Mouse (Mus musculus) embryonic facial prominence, embryonic 10.5 days (tissue): Measurements from ENCODE around the gene Scarf2. TPM values are rescaled to one million over a fixed set of nuclear protein-coding genes. Genes with fewer than 3 reads are reported as not detected.

Experiments
- DNase-seq: peaks from one replicate; pipeline ENCODE4 v3.0.0-alpha.2; 2017; ENCODE audit warnings: low spot score
- H3K27ac ChIP-seq: fragments of 300-500 bp; sonication (generic); replicated peaks from 2 replicates; pipeline ENCODE4 v1.5.1; 2016; ENCODE audit warnings: mild to moderate bottlenecking
- H3K27me3 ChIP-seq: fragments of 300-500 bp; sonication (generic); replicated peaks from 2 replicates; pipeline ENCODE4 v1.6.1; 2016; ENCODE audit warnings: low read depth, mild to moderate bottlenecking; ENCODE audit not compliant: poor library complexity, severe bottlenecking
- H3K36me3 ChIP-seq: fragments of 300-500 bp; sonication (generic); replicated peaks from 2 replicates; pipeline ENCODE4 v1.6.1; 2016; ENCODE audit warnings: mild to moderate bottlenecking, moderate library complexity
- H3K4me1 ChIP-seq: fragments of 300-500 bp; sonication (generic); 2 replicates; pipeline ENCODE4 v1.6.1; 2016
- H3K4me3 ChIP-seq: fragments of 300-500 bp; sonication (generic); 2 replicates; pipeline ENCODE4 v1.5.1; 2016; ENCODE audit warnings: mild to moderate bottlenecking, moderate library complexity
- H3K9me3 ChIP-seq: fragments of 300-500 bp; sonication (generic); 2 replicates; pipeline ENCODE4 v1.6.1; 2016; ENCODE audit warnings: mild to moderate bottlenecking
- whole genome bisulfite sequencing: fragments of 180-500 bp; shearing (Covaris S2); methylation state at CpG from one replicate; pipeline ENCODE4 v1.1.7; 2016; 5-methylcytosine and 5-hydroxymethylcytosine counted together
- polyA plus RNA-seq: library from polyadenylated mRNA; unstranded; fragments of >200 nt; fragmentation: Nextera tagmentation; extraction: Ambion mirVana; gene quantifications from 2 replicates; pipeline ENCODE4 v1.2.1, GENCODE M21; 2016

Gene Scarf2
- polyA plus RNA-seq: 9.3 and 10.5 TPM in 2 replicates

DNA sequence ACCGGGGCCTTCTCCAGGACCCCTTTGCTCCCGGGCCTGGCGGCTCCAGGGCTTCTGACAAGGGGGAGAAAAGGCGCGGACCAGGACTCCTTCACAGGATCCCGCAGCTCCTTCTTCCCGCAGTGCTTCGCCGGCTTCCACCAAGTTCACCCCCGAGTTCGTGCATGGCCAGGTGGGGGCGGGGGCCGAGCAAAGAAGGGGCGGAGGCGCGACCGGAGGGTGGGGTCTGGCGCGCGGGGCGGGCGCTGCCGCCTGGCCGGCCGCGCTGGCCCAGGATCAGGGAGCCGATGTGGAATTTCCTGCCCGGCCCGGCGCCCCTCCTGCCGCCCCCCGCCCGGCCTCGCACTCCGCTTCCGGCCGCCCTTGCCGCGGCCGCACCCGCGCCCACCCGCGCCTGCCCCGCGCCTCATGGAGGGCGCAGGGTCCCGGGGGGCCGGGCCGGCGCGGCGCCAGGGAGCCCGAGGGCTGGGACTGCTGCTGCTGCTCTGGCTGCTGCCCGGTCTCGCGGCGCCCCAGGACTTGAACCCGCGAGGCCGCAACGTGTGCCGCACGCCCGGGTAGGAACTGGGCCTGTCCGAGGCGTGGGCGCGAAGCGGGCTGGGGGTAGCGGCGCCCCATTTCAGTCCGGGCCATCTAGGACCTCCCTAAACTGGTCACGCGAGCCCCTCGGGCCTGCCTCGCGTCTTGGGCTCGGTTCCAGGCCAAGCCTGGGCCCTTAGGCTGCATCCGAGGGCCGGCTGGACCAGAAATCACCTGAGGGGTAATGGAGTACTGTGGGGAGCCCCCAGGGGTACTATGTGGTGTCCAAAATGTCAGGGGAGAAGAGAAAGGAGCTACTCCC is at the start of gene Scarf2:
Gene Scarf2 (plus strand): TSS at position 312 of the 841 bp plus-strand sequence.
- Histone ChIP-seq H3K9me3 (no peaks in the 10 kb centered on the region), H3K4me1 (peaks cover 57% of the 10 kb centered on the region), H3K27me3 (peaks cover 83% of the 10 kb centered on the region), H3K36me3 (peaks cover 20% of the 10 kb centered on the region), H3K27ac (peak within 1 kb of the TSS; percentile 96), H3K4me3 (peak within 1 kb of the TSS; percentile 77)
- under 1% methylated on average over 81 of the region's 81 CpGs for WGBS
- peak; percentile 87 for DNase-seq

GRCm38 (mm10) chr16:17753001-17753400 is 44.1 kb upstream of the Scarf2 start:
- peaks cover 23% of the 10 kb centered on the region for H3K27me3 ChIP-seq
- DNase-seq: no peak
- no peaks in the 10 kb centered on the region for H3K36me3 ChIP-seq
- H3K9me3 ChIP-seq: no peaks in the 10 kb centered on the region
- no peaks in the 10 kb centered on the region for H3K4me1 ChIP-seq
- H3K4me3 ChIP-seq: no peak overlapping the region
- WGBS: 36% methylated on average over 3 of the region's 3 CpGs
- no peak overlapping the region for H3K27ac ChIP-seq

DNA sequence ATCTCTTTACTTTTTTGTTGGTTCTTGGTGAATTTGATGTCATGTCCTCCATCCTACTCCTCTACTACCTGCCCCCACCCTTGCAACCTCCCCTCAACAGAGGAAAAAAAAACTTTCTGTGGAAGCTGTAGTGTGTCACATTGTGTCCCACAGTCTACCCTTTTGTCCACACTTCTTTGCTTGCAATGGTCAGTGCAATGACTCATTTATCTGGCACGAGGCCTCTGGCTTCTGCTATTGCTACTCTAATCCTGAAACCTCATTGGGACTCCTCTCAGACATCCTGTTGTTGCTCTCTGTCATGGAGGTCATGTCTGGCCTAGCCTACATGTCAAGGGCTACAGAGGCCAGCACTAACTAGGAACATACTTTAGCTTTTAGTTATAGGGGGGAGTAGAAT is 43.4 kb upstream of the Scarf2 start:
- H3K4me3 ChIP-seq: no peak overlapping the region
- H3K27ac ChIP-seq: no peak overlapping the region
- no peaks in the 10 kb centered on the region for H3K9me3 ChIP-seq
- peaks cover 30% of the 10 kb centered on the region for H3K27me3 ChIP-seq
- no peaks in the 10 kb centered on the region for H3K4me1 ChIP-seq
- H3K36me3 ChIP-seq: no peaks in the 10 kb centered on the region
- no peak for DNase-seq
- WGBS: 49% methylated on average over 1 of the region's 1 CpGs

GRCm38 (mm10) chr16:17757756-17758155 is 39.3 kb upstream of the Scarf2 start:
- H3K4me3 ChIP-seq: no peak overlapping the region
- 98% methylated on average over 1 of the region's 1 CpGs for WGBS
- no peaks in the 10 kb centered on the region for H3K9me3 ChIP-seq
- peaks cover 34% of the 10 kb centered on the region for H3K27me3 ChIP-seq
- no peak for DNase-seq
- peaks cover 33% of the 10 kb centered on the region for H3K4me1 ChIP-seq
- H3K27ac ChIP-seq: no peak overlapping the region
- H3K36me3 ChIP-seq: peaks cover 16% of the 10 kb centered on the region; the same call in 1 of the 2 replicates

- Histone ChIP-seq H3K4me1 (peaks cover 33% of the 10 kb centered on the region), H3K27me3 (peaks cover 34% of the 10 kb centered on the region), H3K9me3 (no peaks in the 10 kb centered on the region), H3K4me3 (peak overlapping the region; percentile 82), H3K36me3 (peaks cover 25% of the 10 kb centered on the region), H3K27ac (peak overlapping the region; percentile 93)
- WGBS: 57% methylated on average over 9 of the region's 9 CpGs
- no peak for DNase-seq
Observed at GRCm38 (mm10) chr16:17758902-17759301, 38.2 kb upstream of the Scarf2 start.

DNA sequence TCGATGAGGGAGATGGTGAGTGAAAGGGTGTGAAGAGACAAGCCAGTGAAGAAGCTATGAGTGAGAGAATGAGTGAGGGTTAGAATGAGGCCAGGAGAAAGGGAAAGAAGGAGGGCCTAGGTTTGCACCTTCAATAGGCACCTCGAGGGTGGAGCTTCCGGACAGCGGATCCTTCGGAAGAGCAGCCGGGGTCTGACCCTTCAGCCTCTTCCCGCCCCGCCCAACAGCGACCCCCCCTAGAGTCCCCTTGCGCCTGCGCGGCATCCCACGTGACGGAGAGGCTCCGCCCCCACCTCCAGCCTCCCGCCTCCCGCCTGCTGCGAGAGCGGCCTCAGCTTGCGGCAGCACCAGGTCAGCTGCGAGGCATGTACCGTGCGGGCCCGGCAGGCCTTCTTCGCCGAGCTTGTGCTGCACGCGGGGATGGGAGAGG is 37.7 kb upstream of the Scarf2 start, which contains the start of gene Klhl22:
Gene Klhl22 (plus strand): TSS at position 275 of the 430 bp plus-strand sequence.
- 2% methylated on average over 28 of the region's 28 CpGs for WGBS
- H3K36me3 ChIP-seq: peaks cover 29% of the 10 kb centered on the region
- DNase-seq: peak; percentile 97
- no peaks in the 10 kb centered on the region for H3K9me3 ChIP-seq
- H3K27me3 ChIP-seq: peaks cover 34% of the 10 kb centered on the region
- H3K27ac ChIP-seq: peak within 1 kb of the TSS; percentile 93
- H3K4me3 ChIP-seq: peak within 1 kb of the TSS; percentile 82
- H3K4me1 ChIP-seq: peaks cover 33% of the 10 kb centered on the region

DNA sequence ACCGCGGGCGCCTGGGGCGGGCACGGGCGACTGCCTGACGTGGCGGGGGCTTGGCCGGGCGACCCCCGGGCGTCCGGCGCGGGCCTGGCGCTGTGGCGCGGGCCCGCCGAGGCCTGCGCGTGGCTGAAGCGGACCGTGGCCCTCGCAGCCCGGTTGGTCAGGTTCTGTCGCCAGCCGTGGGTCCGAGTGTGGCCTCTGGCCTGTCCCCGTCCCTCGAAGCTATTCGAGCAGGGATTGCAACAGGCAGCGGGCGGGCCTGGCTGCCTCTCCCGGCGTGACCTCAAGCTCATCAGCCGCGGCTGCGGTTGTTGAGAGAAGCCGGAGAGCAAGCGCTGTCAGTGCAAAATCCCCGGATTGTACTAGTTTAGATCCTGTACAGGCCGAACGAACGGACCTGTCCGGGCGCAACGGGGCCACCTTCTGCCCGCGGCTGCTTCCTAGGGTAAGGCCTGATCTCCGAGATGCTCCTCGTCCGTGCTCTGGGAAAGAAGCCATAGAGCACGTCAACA is 37.2 kb upstream of the Scarf2 start:
- peak overlapping the region; percentile 82 for H3K4me3 ChIP-seq
- peak overlapping the region; percentile 93 for H3K27ac ChIP-seq
- peaks cover 30% of the 10 kb centered on the region for H3K27me3 ChIP-seq
- WGBS: 2% methylated on average over 54 of the region's 54 CpGs
- peak; percentile 68 for DNase-seq
- H3K9me3 ChIP-seq: no peaks in the 10 kb centered on the region
- H3K4me1 ChIP-seq: peaks cover 33% of the 10 kb centered on the region
- H3K36me3 ChIP-seq: peaks cover 33% of the 10 kb centered on the region

DNA sequence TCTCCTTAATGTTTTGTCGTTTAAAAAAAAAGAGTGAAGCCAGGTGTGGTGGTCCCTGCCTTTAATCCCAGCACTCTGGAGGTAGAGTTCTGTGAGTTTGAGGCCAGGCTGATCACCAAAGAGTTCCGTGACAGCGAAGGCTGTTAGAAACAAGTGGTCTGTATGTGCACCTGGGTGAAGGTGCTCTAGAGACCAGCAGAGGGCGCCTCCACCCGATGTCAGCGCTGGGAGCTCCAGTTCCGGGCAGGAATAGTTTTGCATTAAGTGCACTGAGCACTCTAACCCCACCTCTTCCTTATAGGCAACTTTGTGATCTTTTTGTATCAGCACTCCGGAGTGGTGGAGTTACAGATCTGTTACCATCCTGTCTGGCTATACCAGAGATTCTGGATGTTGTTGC is 36.4 kb upstream of the Scarf2 start:
- H3K4me3 ChIP-seq: peak overlapping the region; percentile 82
- DNase-seq: peak; percentile 71
- H3K9me3 ChIP-seq: no peaks in the 10 kb centered on the region
- peaks cover 40% of the 10 kb centered on the region for H3K36me3 ChIP-seq
- no peak overlapping the region for H3K27ac ChIP-seq
- H3K4me1 ChIP-seq: peaks cover 33% of the 10 kb centered on the region
- WGBS: 36% methylated on average over 8 of the region's 8 CpGs
- H3K27me3 ChIP-seq: peaks cover 27% of the 10 kb centered on the region

DNA sequence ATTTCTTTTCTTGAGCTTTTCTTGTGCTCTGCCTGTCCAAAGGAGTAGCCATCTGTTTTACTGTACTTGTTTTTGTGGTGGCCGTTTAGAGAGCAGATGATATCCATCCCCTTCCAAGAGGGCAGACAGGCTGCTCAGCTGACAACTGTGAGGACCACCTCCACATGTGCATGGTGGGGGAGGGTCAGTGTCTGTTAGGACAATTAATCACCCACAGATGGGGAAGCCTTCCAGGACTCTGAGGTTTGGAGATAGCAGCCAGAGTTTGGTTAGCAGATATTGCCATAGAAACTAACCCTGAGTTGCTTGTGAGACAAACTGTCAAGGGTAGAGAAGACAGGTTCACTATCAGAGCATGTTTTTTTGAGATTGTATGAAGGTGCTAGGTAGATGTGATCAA is 36.0 kb upstream of the Scarf2 start:
- H3K4me3 ChIP-seq: peak overlapping the region; percentile 82
- peak; percentile 35 for DNase-seq
- H3K27me3 ChIP-seq: peaks cover 25% of the 10 kb centered on the region
- no peak overlapping the region for H3K27ac ChIP-seq
- peaks cover 44% of the 10 kb centered on the region for H3K36me3 ChIP-seq
- peaks cover 33% of the 10 kb centered on the region for H3K4me1 ChIP-seq
- no peaks in the 10 kb centered on the region for H3K9me3 ChIP-seq
- WGBS: 38% methylated on average over 1 of the region's 1 CpGs

- DNase-seq: no peak
- H3K27ac ChIP-seq: no peak overlapping the region
- WGBS: 85% methylated on average over 4 of the region's 4 CpGs
- H3K4me3 ChIP-seq: no peak overlapping the region
- no peaks in the 10 kb centered on the region for H3K27me3 ChIP-seq
- peaks cover 75% of the 10 kb centered on the region for H3K36me3 ChIP-seq
- peaks cover 30% of the 10 kb centered on the region for H3K4me1 ChIP-seq
- H3K9me3 ChIP-seq: no peaks in the 10 kb centered on the region
Observed at GRCm38 (mm10) chr16:17764108-17764511, 33.0 kb upstream of the Scarf2 start.

GRCm38 (mm10) chr16:17768834-17769233 is 28.2 kb upstream of the Scarf2 start:
- peaks cover 94% of the 10 kb centered on the region for H3K36me3 ChIP-seq
- H3K27ac ChIP-seq: no peak overlapping the region
- H3K4me3 ChIP-seq: no peak overlapping the region
- no peaks in the 10 kb centered on the region for H3K9me3 ChIP-seq
- DNase-seq: no peak
- 88% methylated on average over 7 of the region's 7 CpGs for WGBS
- no peaks in the 10 kb centered on the region for H3K27me3 ChIP-seq
- H3K4me1 ChIP-seq: no peaks in the 10 kb centered on the region

DNA sequence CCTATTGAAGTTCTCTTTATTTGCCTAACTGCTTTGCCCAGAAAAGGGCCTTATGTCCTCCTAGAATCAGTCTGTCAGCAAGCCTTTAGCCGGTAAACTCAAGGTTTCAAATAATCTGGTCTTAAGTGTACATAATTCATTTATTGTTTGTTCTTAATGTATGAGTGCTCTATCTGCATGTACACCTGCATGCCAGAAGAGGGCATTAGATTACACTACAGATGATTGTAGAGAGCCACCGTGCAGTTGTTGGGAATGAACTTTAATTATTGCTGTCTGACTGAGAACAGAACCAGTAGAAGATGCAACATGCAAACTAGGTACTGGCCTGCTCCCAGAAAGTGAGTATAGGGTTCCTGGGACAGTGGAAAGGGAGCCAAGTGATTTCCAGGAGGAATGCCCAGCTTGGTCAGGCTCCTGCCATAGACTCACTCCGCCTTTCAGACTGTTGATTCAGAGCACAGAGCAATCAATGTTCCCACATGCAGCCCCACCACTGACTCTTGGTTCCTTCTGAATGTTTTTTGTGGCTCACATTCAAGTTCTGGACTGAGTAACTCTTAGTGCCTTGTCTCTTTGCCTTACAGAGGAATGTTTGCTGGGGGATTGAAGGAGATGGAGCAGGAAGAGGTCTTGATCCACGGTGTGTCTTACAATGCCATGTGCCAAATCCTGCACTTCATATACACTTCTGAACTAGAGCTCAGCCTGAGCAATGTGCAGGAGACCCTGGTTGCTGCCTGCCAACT is 25.8 kb upstream of the Scarf2 start:
- WGBS: 85% methylated on average over 4 of the region's 4 CpGs
- peaks cover 92% of the 10 kb centered on the region for H3K36me3 ChIP-seq
- no peak overlapping the region for H3K4me3 ChIP-seq
- no peak overlapping the region for H3K27ac ChIP-seq
- H3K27me3 ChIP-seq: no peaks in the 10 kb centered on the region
- H3K4me1 ChIP-seq: no peaks in the 10 kb centered on the region
- no peak for DNase-seq
- no peaks in the 10 kb centered on the region for H3K9me3 ChIP-seq
